Mouse (Mus musculus): Measurements from ENCODE around the gene Trim10.
A peak's percentile ranks its signal among the peaks of the same experiment; 100 is the strongest.

The Trim10 gene

DNA sequence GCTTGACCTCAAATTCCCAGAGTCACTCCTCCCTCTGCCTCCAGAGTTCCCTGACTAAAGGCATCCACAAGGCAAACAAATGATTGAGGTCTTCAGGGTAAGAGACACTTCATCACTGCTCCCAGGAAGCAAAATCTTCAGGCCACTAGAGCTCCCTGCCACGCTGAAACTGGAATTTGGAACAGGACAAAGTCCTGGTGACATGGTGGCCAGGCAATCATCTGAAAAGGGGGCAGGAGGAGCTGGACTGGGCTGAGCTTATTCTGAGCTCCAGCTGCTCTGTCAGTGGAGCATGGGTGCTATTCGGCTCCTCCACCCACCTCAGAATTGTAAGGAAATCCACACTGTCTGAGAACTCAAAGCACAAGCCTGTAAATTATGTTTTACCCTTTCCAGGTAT lies 42.7 kb downstream of the Trim10 start:
- DNase-seq (ENCODE audit: low read depth, low spot score): no peak

DNA sequence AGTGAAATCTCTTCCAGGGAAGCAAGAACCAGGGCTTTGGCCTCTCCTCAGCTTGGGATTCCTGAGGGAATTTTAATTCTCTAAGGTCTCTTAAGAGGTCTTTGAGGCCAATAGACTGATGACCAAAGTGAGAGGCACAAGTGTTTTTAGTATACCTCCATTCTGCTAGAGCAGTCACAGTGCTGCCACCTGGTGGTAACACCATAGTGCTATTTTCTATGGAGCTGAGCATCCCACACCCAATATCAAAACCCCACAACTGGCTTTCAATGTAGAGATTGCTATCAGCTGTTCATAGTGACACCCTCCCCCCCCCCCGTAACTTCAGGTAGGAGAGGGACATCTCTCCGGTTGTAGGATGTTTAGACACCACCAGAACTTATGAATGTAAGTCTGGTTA lies 44.7 kb downstream of the Trim10 start:
- peak; percentile 78 for DNase-seq (ENCODE audit: low read depth, low spot score)

DNA sequence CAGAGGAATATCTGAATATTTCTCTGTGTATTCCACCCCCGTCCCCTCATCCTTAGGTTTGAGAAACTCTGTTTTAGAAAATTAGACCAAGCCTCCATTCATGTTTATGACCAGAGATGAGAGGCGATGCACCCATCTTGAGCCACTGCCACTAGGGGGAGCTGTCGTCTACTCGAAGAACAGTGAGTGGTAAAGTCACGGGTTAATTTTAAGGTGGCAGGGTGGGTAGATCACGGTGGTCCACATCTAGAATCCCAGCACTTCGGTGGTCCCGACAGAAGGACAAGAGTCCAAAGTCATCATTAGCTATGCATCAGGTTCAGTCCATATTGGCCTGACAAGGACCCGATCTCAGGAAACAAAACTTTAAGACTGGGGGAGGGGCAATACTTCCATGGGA lies 45.7 kb downstream of the Trim10 start:
- DNase-seq (ENCODE audit: low read depth, low spot score): peak; percentile 53

DNA sequence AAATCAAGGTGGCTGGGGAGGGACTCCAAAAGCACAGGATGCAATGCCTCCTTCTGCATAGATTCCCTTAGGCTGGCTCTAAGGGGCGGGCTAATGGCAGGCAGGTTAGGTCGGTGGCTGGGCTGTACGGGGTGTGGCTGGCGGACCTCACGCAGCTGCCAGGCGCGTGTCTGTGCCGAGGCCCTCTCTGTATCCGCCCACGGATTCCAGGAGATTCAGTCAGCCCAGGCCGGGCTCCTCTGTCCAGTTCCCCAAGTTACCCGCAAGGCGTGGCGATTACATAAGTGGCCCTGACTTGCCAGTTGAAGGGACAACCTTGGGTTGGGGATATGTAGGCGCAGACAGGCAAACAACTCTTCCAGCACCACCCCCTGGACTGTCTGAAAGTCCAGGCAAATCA lies 50.9 kb downstream of the Trim10 start:
- DNase-seq (ENCODE audit: low read depth, low spot score): no peak

DNA sequence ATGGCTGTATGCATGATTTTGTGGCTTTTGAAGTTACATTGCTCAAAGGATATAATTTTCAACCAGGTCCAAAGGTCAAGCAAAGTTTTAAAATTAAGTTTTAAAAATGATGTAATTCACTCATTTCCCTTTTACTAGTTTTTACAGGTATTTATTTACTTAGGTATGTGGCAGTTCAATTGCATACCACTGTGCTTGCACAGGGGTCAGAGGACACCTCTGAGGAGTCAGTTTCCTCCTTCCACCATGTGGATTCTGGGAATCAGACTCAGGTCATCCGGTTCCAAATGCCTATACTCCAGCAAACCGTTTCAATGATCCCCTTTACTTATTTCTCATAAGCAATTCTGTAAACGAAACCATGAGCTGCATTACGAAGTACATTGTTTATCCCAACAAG lies 53.3 kb downstream of the Trim10 start:
- DNase-seq (ENCODE audit: low read depth, low spot score): no peak

DNA sequence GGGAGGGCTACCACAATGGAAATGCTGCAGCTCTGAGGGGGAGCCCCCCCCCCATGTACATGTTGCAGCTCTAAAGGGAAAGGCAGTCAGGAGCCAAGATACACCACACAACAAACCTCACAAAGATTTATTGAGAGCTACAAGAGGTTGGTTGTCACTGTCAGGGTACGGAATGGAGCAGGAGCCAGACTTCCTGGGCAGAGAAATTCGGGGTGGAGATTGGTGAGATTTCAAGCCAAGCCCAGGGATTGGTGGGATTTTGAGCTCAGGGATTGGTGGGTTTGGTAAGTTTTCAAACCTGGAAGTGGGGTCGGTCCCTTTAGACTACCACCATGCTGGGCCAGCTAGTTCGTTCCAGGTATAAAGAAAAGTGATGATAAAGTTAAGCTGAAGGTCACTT lies 54.1 kb downstream of the Trim10 start:
- DNase-seq (ENCODE audit: low read depth, low spot score): no peak
